Mouse (Mus musculus) ES-Bruce4 (cell line): ENCODE results near the gene Chst10. TPM values are rescaled to one million over a fixed set of nuclear protein-coding genes. Genes with fewer than 3 reads are reported as not detected.
A peak's percentile ranks its signal among the peaks of the same experiment; 100 is the strongest.

Experiments used
- H3K27ac ChIP-seq: 2 replicates; pipeline ENCODE4 v1.5.1; 2012; ENCODE audit warnings: low read length, inconsistent platforms; ENCODE audit not compliant: insufficient read depth
- H3K27me3 ChIP-seq: 2 replicates; pipeline ENCODE4 v1.6.1; 2012; ENCODE audit warnings: mild to moderate bottlenecking, low read length, inconsistent platforms; ENCODE audit not compliant: control insufficient read depth, poor library complexity, insufficient read depth, severe bottlenecking
- H3K36me3 ChIP-seq: 2 replicates; pipeline ENCODE4 v1.6.1; 2012; ENCODE audit warnings: inconsistent platforms, mild to moderate bottlenecking, low read length, moderate library complexity; ENCODE audit not compliant: control insufficient read depth, poor library complexity, insufficient read depth, severe bottlenecking
- H3K4me1 ChIP-seq: one replicate; pipeline ENCODE4 v1.8.1; 2011; ENCODE audit warnings: low read length; ENCODE audit not compliant: control insufficient read depth, insufficient read depth
- H3K4me3 ChIP-seq: 2 replicates; pipeline ENCODE4 v1.5.1; 2011; ENCODE audit warnings: low read depth, mild to moderate bottlenecking, low read length
- H3K9ac ChIP-seq: 2 replicates; pipeline ENCODE4 v1.6.1; 2012; ENCODE audit warnings: low read depth, mild to moderate bottlenecking, inconsistent platforms; ENCODE audit not compliant: poor library complexity, severe bottlenecking
- H3K9me3 ChIP-seq: replicated peaks from 2 replicates; pipeline ENCODE4 v1.6.1; 2012; ENCODE audit warnings: mild to moderate bottlenecking, low read length, inconsistent platforms; ENCODE audit not compliant: control insufficient read depth, poor library complexity, insufficient read depth, severe bottlenecking
- CTCF ChIP-seq: IDR thresholded peaks from one replicate; pipeline ENCODE4 v1.8.1; 2011; ENCODE audit warnings: low read depth, low read length
- EP300 ChIP-seq: IDR thresholded peaks from 2 replicates; pipeline ENCODE4 v1.6.1; 2011; ENCODE audit warnings: low read depth, low read length; ENCODE audit not compliant: insufficient read depth
- POLR2A ChIP-seq: IDR thresholded peaks from one replicate; pipeline ENCODE4 v1.8.1; 2011; ENCODE audit warnings: low read length; ENCODE audit not compliant: insufficient read depth
- polyA plus RNA-seq: library from polyadenylated mRNA; stranded (reverse); fragments of >200 nt; gene quantifications from 2 replicates; pipeline ENCODE4 v1.2.4, GENCODE M21; 2011; ENCODE audit warnings: low read depth; ENCODE audit not compliant: missing spikeins, insufficient read depth, insufficient read length

Chst10 gene
- polyA plus RNA-seq, 1 experiment, result 8.5 TPM

- Histone ChIP-seq H3K36me3 (no peaks in the 10 kb centered on the region), H3K27ac (no peak overlapping the region), H3K9ac (no peak overlapping the region), H3K4me3 (no peak overlapping the region), H3K4me1 (peaks cover 4% of the 10 kb centered on the region), H3K27me3 (no peaks in the 10 kb centered on the region), H3K9me3 (peaks cover 3% of the 10 kb centered on the region)
- no peak for TF ChIP-seq CTCF
- no peak for TF ChIP-seq EP300
- no peak for TF ChIP-seq POLR2A
Observed at GRCm38 (mm10) chr1:38876671-38877382, 21.1 kb downstream of the Chst10 start.

GRCm38 (mm10) chr1:38873911-38874310, 24.1 kb downstream of the Chst10 start:
- no peaks in the 10 kb centered on the region for H3K27me3 ChIP-seq
- H3K9me3 ChIP-seq, result peaks cover under 1% of the 10 kb centered on the region
- no peak overlapping the region for H3K27ac ChIP-seq
- H3K36me3 ChIP-seq, result no peaks in the 10 kb centered on the region
- H3K4me3 ChIP-seq, result no peak overlapping the region
- H3K9ac ChIP-seq, result no peak overlapping the region
- TF ChIP-seq POLR2A (no peak), EP300 (0 out of 2 replicates have a peak, but pooled peaks have one; percentile 34), CTCF (no peak)
- peaks cover 4% of the 10 kb centered on the region for H3K4me1 ChIP-seq

- Histone ChIP-seq H3K4me1 (peaks cover 7% of the 10 kb centered on the region), H3K36me3 (no peaks in the 10 kb centered on the region), H3K27me3 (no peaks in the 10 kb centered on the region), H3K9me3 (no peaks in the 10 kb centered on the region), H3K9ac (no peak overlapping the region), H3K4me3 (no peak overlapping the region), H3K27ac (no peak overlapping the region)
- no peak for TF ChIP-seq EP300
- TF ChIP-seq CTCF, result no peak
- no peak for TF ChIP-seq POLR2A
Observed at GRCm38 (mm10) chr1:38871834-38872233, 26.1 kb downstream of the Chst10 start.

- no peaks in the 10 kb centered on the region for H3K27me3 ChIP-seq
- no peak overlapping the region for H3K4me3 ChIP-seq
- H3K9me3 ChIP-seq, result no peaks in the 10 kb centered on the region
- no peaks in the 10 kb centered on the region for H3K36me3 ChIP-seq
- no peak overlapping the region for H3K9ac ChIP-seq
- peaks cover 7% of the 10 kb centered on the region for H3K4me1 ChIP-seq
- TF ChIP-seq POLR2A (no peak), CTCF (no peak), EP300 (peak; percentile 79)
- peak overlapping the region; percentile 83 for H3K27ac ChIP-seq
Observed at GRCm38 (mm10) chr1:38869398-38870195, 28.4 kb downstream of the Chst10 start.

- Histone ChIP-seq H3K36me3 (no peaks in the 10 kb centered on the region), H3K27ac (no peak overlapping the region), H3K9ac (no peak overlapping the region), H3K9me3 (no peaks in the 10 kb centered on the region), H3K4me3 (no peak overlapping the region), H3K27me3 (no peaks in the 10 kb centered on the region), H3K4me1 (peaks cover 3% of the 10 kb centered on the region)
- TF ChIP-seq POLR2A (no peak), CTCF (no peak), EP300 (no peak)
Observed at GRCm38 (mm10) chr1:38866242-38866641, 31.7 kb downstream of the Chst10 start.

- TF ChIP-seq CTCF (no peak), POLR2A (no peak), EP300 (no peak)
- H3K9ac ChIP-seq, result no peak overlapping the region
- H3K9me3 ChIP-seq, result no peaks in the 10 kb centered on the region
- H3K36me3 ChIP-seq, result no peaks in the 10 kb centered on the region
- H3K4me1 ChIP-seq, result peaks cover 3% of the 10 kb centered on the region
- no peak overlapping the region for H3K4me3 ChIP-seq
- no peak overlapping the region for H3K27ac ChIP-seq
- H3K27me3 ChIP-seq, result no peaks in the 10 kb centered on the region
Observed at GRCm38 (mm10) chr1:38864341-38864740, 33.6 kb downstream of the Chst10 start.
